Comparison of ENCODE assay signal across 7 mouse cellular contexts in the genomic region with DNA sequence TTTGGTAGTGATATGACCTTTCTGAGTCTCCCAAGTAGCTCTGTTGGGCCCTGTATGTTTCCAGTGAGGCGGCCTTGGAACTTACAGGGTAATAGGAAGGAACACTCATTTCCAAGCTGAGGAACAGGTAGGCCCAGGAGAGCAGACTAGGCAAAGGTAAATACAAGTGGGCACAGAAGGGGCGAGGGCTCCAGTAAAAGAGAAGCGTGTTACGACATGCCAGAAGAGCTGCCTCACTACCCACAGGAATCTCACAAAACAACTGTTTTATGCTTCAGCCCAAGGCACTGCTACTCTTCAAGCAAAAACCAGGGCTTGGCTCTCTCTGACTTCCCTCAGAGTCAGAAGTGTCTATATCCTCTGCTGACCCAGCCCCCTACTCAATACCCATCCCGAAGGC. TPM values are rescaled to one million over a fixed set of nuclear protein-coding genes. Genes with fewer than 3 reads are reported as not detected.
DNase-seq lines count a peak whose midpoint lies in the region; ATAC-seq and TF ChIP-seq lines count a peak whose summit lies in the region.

No protein-coding gene starts in this region.

- peaks cover 18% of the 10 kb centered on the region; the same call in 1 of the 2 replicates for H3K36me3 ChIP-seq in kidney, embryonic 15.5 days
- H3K36me3 ChIP-seq in MEL (ENCODE audit: control insufficient read depth in 1 of 2, insufficient read depth in 2 of 2, low read length in 2 of 2): peaks cover 0 to 16% of the 10 kb centered on the region in 2 experiments; a peak in 2 of 4 replicates
- peaks cover 40% of the 10 kb centered on the region for H3K36me3 ChIP-seq in limb, embryonic 10.5 days

- TF ChIP-seq EP300 in MEL (IDR thresholded peaks at IDR 0.05; ENCODE audit: low read depth in 1 of 2, low read length in 2 of 2): no peak

- H3K9ac ChIP-seq in kidney, embryonic 15.5 days: no peak overlapping the region
- peak overlapping the region; percentile 52 for H3K9ac ChIP-seq in MEL (ENCODE audit: control insufficient read depth, low read depth, low read length, poor library complexity, severe bottlenecking)

- TF ChIP-seq CTCF in MEL (IDR thresholded peaks at IDR 0.05 in 2 of 3, conservative IDR thresholded peaks at IDR 0.05 in 1 of 3; ENCODE audit: control insufficient read depth in 1 of 3, insufficient read depth in 1 of 3, low read depth in 2 of 3, low read length in 3 of 3, poor library complexity in 1 of 3, severe bottlenecking in 1 of 3): no peak

- 76% methylated on average over 5 of the region's 5 CpGs for WGBS in kidney, embryonic 15.5 days
- 74% methylated on average over 5 of the region's 5 CpGs for WGBS in limb, embryonic 10.5 days

- no peak overlapping the region for H3K4me3 ChIP-seq in kidney, embryonic 15.5 days (replicated peaks)
- no peak overlapping the region for H3K4me3 ChIP-seq in MEL (ENCODE audit: control insufficient read depth in 1 of 2, insufficient read depth in 1 of 2, low read depth in 2 of 2, low read length in 2 of 2)
- H3K4me3 ChIP-seq in limb, embryonic 10.5 days: no peak overlapping the region

- no peak for ATAC-seq in kidney, embryonic 15.5 days (replicated peaks; ENCODE audit: low FRiP score)
- no peak for ATAC-seq in granulocyte monocyte progenitor cell, adult 5-6 weeks (replicated peaks; ENCODE audit: poor library complexity, severe bottlenecking)

- peaks cover 54% of the 10 kb centered on the region for H3K4me1 ChIP-seq in kidney, embryonic 15.5 days
- peaks cover 8 to 23% of the 10 kb centered on the region in 2 experiments for H3K4me1 ChIP-seq in MEL (ENCODE audit: control insufficient read depth in 1 of 2, insufficient read depth in 2 of 2, low read length in 2 of 2)
- H3K4me1 ChIP-seq in limb, embryonic 10.5 days: peaks cover 47% of the 10 kb centered on the region

- no peak for DNase-seq in kidney, adult 8-10 months
- DNase-seq in 3T3-L1 (ENCODE audit: low read depth, low spot score) (peak; percentile 22), MEL (ENCODE audit: low read depth, low spot score) (no peak)
- no peak for DNase-seq in limb, embryonic 10.5 days (ENCODE audit: low spot score)
- no peak for DNase-seq in layer of hippocampus, adult 18-20 months (ENCODE audit: low spot score in 2 of 2)

- H3K79me2 ChIP-seq in MEL (ENCODE audit: control insufficient read depth, insufficient read depth, low read length, poor library complexity): no peaks in the 10 kb centered on the region

- no peaks in the 10 kb centered on the region for H3K9me3 ChIP-seq in kidney, embryonic 15.5 days (replicated peaks)
- no peaks in the 10 kb centered on the region for H3K9me3 ChIP-seq in MEL (replicated peaks; ENCODE audit: insufficient read depth, low read length)
- no peaks in the 10 kb centered on the region for H3K9me3 ChIP-seq in limb, embryonic 10.5 days (replicated peaks)

- TF ChIP-seq POLR2A in MEL (IDR thresholded peaks at IDR 0.05; ENCODE audit: control insufficient read depth in 1 of 2, insufficient read depth in 1 of 2, low read depth in 1 of 2, low read length in 2 of 2, poor library complexity in 1 of 2): no peak

- H3K4me2 ChIP-seq in kidney, embryonic 15.5 days: no peak overlapping the region

- TF ChIP-seq RAD21 in MEL (IDR thresholded peaks at IDR 0.05; ENCODE audit: low read depth, low read length): no peak

- H3K27ac ChIP-seq in kidney, embryonic 15.5 days: peak overlapping the region; percentile 75
- peak overlapping the region; percentile 86 for H3K27ac ChIP-seq in MEL (ENCODE audit: control insufficient read depth, low read depth, low read length)
- peak overlapping the region; percentile 9; the same call in 1 of the 2 replicates for H3K27ac ChIP-seq in limb, embryonic 10.5 days

- no peaks in the 10 kb centered on the region for H3K27me3 ChIP-seq in kidney, embryonic 15.5 days
- no peaks in the 10 kb centered on the region for H3K27me3 ChIP-seq in MEL (ENCODE audit: control insufficient read depth in 1 of 2, insufficient read depth in 2 of 2, low read length in 2 of 2)
- no peaks in the 10 kb centered on the region for H3K27me3 ChIP-seq in limb, embryonic 10.5 days (ENCODE audit: low read depth, poor library complexity, severe bottlenecking)

TF ChIP-seq in MEL, 35 proteins besides CTCF, POLR2A, EP300 and RAD21:
- TF ChIP-seq KAT2A (conservative IDR thresholded peaks at IDR 0.05; ENCODE audit: low read depth, low read length): no peak
- no peak for TF ChIP-seq MYB (IDR thresholded peaks at IDR 0.05; ENCODE audit: low read depth, low read length)
- TF ChIP-seq UBTF (IDR thresholded peaks at IDR 0.05; ENCODE audit: borderline replicate concordance, insufficient read depth, low read depth, low read length): no peak

RNA-seq across cellular contexts. Expression of a gene that starts 18.1 kb away (rescaled TPM):
- 109 and 112 TPM in 2 replicates for polyA plus RNA-seq in kidney, embryonic 15.5 days (2015; fragmentation: Nextera tagmentation; extraction: Ambion mirVana)
- 16.7 and 24.8 TPM in 2 replicates for total RNA-seq in MEL (2012; rRNA removed)
- 10 to 100 TPM in 1 of 2 experiments, not detected in 1; 29.9 TPM for polyA plus RNA-seq in MEL (2012; ENCODE audit: insufficient read depth in 1 of 2, insufficient read length in 2 of 2, low read depth in 1 of 2, low replicate concordance in 2 of 2, missing spikeins in 1 of 2)
- 75.3 and 77.6 TPM in 2 replicates for polyA plus RNA-seq in limb, embryonic 10.5 days (2016; fragmentation: Nextera tagmentation; extraction: Ambion mirVana)
- total RNA-seq in layer of hippocampus, adult 18-20 months (2021): 10 to 100 TPM; 30.5 to 33.7 TPM
- total RNA-seq in granulocyte monocyte progenitor cell, adult 5-6 weeks (2014; fragmentation: Nextera tagmentation): 44.0 and 48.2 TPM in 2 replicates
- total RNA-seq in granulocyte monocyte progenitor cell, adult 5-6 weeks (2017): 37.8 and 40.1 TPM in 2 replicates

RNA-seq across cellular contexts. Expression of a gene that starts 55.5 kb away (rescaled TPM):
- 0.85 and 0.92 TPM in 2 replicates for polyA plus RNA-seq in kidney, embryonic 15.5 days (2015; fragmentation: Nextera tagmentation; extraction: Ambion mirVana)
- total RNA-seq in MEL (2012; rRNA removed): 0.12 TPM in 1 of 2 replicates, not detected in the other
- polyA plus RNA-seq in MEL (2012; ENCODE audit: insufficient read depth in 1 of 2, insufficient read length in 2 of 2, low read depth in 1 of 2, low replicate concordance in 2 of 2, missing spikeins in 1 of 2): under 1 TPM in 1 of 2 experiments, not detected in 1; 0.26 TPM
- polyA plus RNA-seq in limb, embryonic 10.5 days (2016; fragmentation: Nextera tagmentation; extraction: Ambion mirVana): 0.10 and 0.25 TPM in 2 replicates
- total RNA-seq in layer of hippocampus, adult 18-20 months (2021): 1 to 10 TPM in 1 of 2 experiments, under 1 TPM in 1; 0.91 to 1.7 TPM
- total RNA-seq in granulocyte monocyte progenitor cell, adult 5-6 weeks (2014; fragmentation: Nextera tagmentation): not detected in 2 replicates
- not detected in 2 replicates for total RNA-seq in granulocyte monocyte progenitor cell, adult 5-6 weeks (2017)

Comparison
In these comparisons a context has a peak if more than half of its experiments do, and no peak if none do; other contexts are left out.
1. H3K27ac ChIP-seq: peak in every context shown above with its lines; median percentile 86 in MEL; 75 in kidney, embryonic 15.5 days; 9 in limb, embryonic 10.5 days.